Mouse (Mus musculus) thymus, adult 2 months (tissue): ENCODE results near the gene Sac3d1. TPM values are rescaled to one million over a fixed set of nuclear protein-coding genes. Genes with fewer than 3 reads are reported as not detected.

Source experiments
- DNase-seq: peaks from one replicate; pipeline ENCODE4 v3.0.0; 2021
- H3K27ac ChIP-seq: fragments of 200-500 bp; 2 replicates; pipeline ENCODE4 v1.5.1; 2012; ENCODE audit warnings: low read length, control low read depth; ENCODE audit not compliant: control insufficient read depth, insufficient read depth
- H3K27me3 ChIP-seq: fragments of 200-500 bp; 2 replicates; pipeline ENCODE4 v1.6.1; 2012; ENCODE audit warnings: mild to moderate bottlenecking, low read length, moderate library complexity, mixed read lengths; ENCODE audit not compliant: control insufficient read depth, insufficient read depth
- H3K36me3 ChIP-seq: fragments of 200-500 bp; 2 replicates; pipeline ENCODE4 v1.6.1; 2012; ENCODE audit warnings: mild to moderate bottlenecking, low read length, moderate library complexity; ENCODE audit not compliant: control insufficient read depth, insufficient read depth
- H3K4me1 ChIP-seq: fragments of 200-500 bp; replicated peaks from 2 replicates; pipeline ENCODE4 v1.6.1; 2012; ENCODE audit warnings: low read length; ENCODE audit not compliant: control insufficient read depth, insufficient read depth
- H3K4me3 ChIP-seq: fragments of 200-500 bp; 2 replicates; pipeline ENCODE4 v1.5.1; 2012; ENCODE audit warnings: mild to moderate bottlenecking, low read length, control low read depth, moderate library complexity; ENCODE audit not compliant: control insufficient read depth, insufficient read depth
- CTCF ChIP-seq: fragments of 200-500 bp; IDR thresholded peaks from 2 replicates; pipeline ENCODE4 v1.5.1; 2012; ENCODE audit warnings: mild to moderate bottlenecking, control low read depth, low read length, moderate library complexity, borderline replicate concordance; ENCODE audit not compliant: control insufficient read depth, poor library complexity, insufficient read depth; ENCODE audit errors: extremely low read depth
- POLR2A ChIP-seq: fragments of 200-500 bp; IDR thresholded peaks from 2 replicates; pipeline ENCODE4 v1.6.1; 2012; ENCODE audit warnings: mild to moderate bottlenecking, low read length, control low read depth, moderate library complexity; ENCODE audit not compliant: control insufficient read depth, poor library complexity, insufficient read depth; ENCODE audit errors: extremely low read depth
- WGBS: fragments of 180-500 bp; shearing (Covaris S2); methylation state at CpG from one replicate; pipeline ENCODE4 v1.1.7; 2018; 5-methylcytosine and 5-hydroxymethylcytosine counted together
- polyA plus RNA-seq: library from polyadenylated mRNA; depleted of rRNA; stranded (reverse); fragments of >200 nt; gene quantifications from 2 replicates; pipeline ENCODE4 v1.2.3, GENCODE M21; 2012

Sac3d1 gene
- polyA plus RNA-seq, 1 experiment = 71.3 TPM

- Histone ChIP-seq H3K4me1 (no peaks in the 10 kb centered on the region; the same call in 1 of the 2 replicates), H3K36me3 (no peaks in the 10 kb centered on the region), H3K4me3 (no peak overlapping the region), H3K27me3 (no peaks in the 10 kb centered on the region), H3K27ac (no peak overlapping the region)
- TF ChIP-seq POLR2A = no peak
- TF ChIP-seq CTCF = no peak
- WGBS = 93% methylated on average over 8 of the region's 8 CpGs
- no peak for DNase-seq
These were observed 4.9 kb upstream of the Sac3d1 start for GRCm38 (mm10) chr19:6123330-6123729.

- no peak overlapping the region for H3K4me3 ChIP-seq
- peaks cover 7% of the 10 kb centered on the region; the same call in 1 of the 2 replicates for H3K4me1 ChIP-seq
- H3K36me3 ChIP-seq = no peaks in the 10 kb centered on the region
- no peak for TF ChIP-seq CTCF
- no peak for TF ChIP-seq POLR2A
- no peak for DNase-seq
- H3K27ac ChIP-seq = no peak overlapping the region
- WGBS = 95% methylated on average over 19 of the region's 19 CpGs
- H3K27me3 ChIP-seq = no peaks in the 10 kb centered on the region
These were observed 3.3 kb upstream of the Sac3d1 start for GRCm38 (mm10) chr19:6121761-6122160.

- Histone ChIP-seq H3K27ac (no peak overlapping the region), H3K36me3 (no peaks in the 10 kb centered on the region; the same call in 1 of the 2 replicates), H3K4me3 (no peak overlapping the region), H3K4me1 (peaks cover 8% of the 10 kb centered on the region; the same call in 1 of the 2 replicates), H3K27me3 (no peaks in the 10 kb centered on the region)
- no peak for DNase-seq
- TF ChIP-seq POLR2A = no peak
- no peak for TF ChIP-seq CTCF
- WGBS = 5% methylated on average over 8 of the region's 8 CpGs
These were observed 281 bp upstream of the Sac3d1 start for GRCm38 (mm10) chr19:6118677-6119185.

GRCm38 (mm10) chr19:6117346-6117985 lies 984 bp downstream of the Sac3d1 start:
- no peak for TF ChIP-seq CTCF
- no peak; the same call in 1 of the 2 replicates for TF ChIP-seq POLR2A
- Histone ChIP-seq H3K27ac (no peak overlapping the region), H3K36me3 (no peaks in the 10 kb centered on the region; the same call in 1 of the 2 replicates), H3K4me3 (peak overlapping the region; percentile 66), H3K4me1 (peaks cover 8% of the 10 kb centered on the region; the same call in 1 of the 2 replicates), H3K27me3 (no peaks in the 10 kb centered on the region)
- no peak for DNase-seq
- WGBS = 4% methylated on average over 32 of the region's 32 CpGs

- TF ChIP-seq POLR2A = no peak
- TF ChIP-seq CTCF = no peak
- no peaks in the 10 kb centered on the region for H3K27me3 ChIP-seq
- no peak for DNase-seq
- H3K36me3 ChIP-seq = no peaks in the 10 kb centered on the region; the same call in 1 of the 2 replicates
- H3K4me3 ChIP-seq = no peak overlapping the region
- H3K27ac ChIP-seq = no peak overlapping the region
- WGBS = 87% methylated on average over 15 of the region's 15 CpGs
- peaks cover 8% of the 10 kb centered on the region; the same call in 1 of the 2 replicates for H3K4me1 ChIP-seq
These were observed 2.2 kb downstream of the Sac3d1 start for GRCm38 (mm10) chr19:6116113-6116850.

- Histone ChIP-seq H3K27ac (no peak overlapping the region), H3K36me3 (no peaks in the 10 kb centered on the region; the same call in 1 of the 2 replicates), H3K27me3 (no peaks in the 10 kb centered on the region), H3K4me1 (peaks cover 8% of the 10 kb centered on the region; the same call in 1 of the 2 replicates), H3K4me3 (no peak overlapping the region)
- DNase-seq = no peak
- TF ChIP-seq CTCF = no peak
- no peak for TF ChIP-seq POLR2A
- WGBS = 91% methylated on average over 6 of the region's 6 CpGs
These were observed 5.3 kb downstream of the Sac3d1 start for GRCm38 (mm10) chr19:6113116-6113515.
